Mouse (Mus musculus) hindbrain, embryonic 10.5 days (tissue): ENCODE results near the gene Apbb1ip. TPM values are rescaled to one million over a fixed set of nuclear protein-coding genes. Genes with fewer than 3 reads are reported as not detected.

ENCODE experiments used
- DNase-seq: peaks from one replicate; pipeline ENCODE4 v3.0.0-alpha.2; 2017; ENCODE audit warnings: low spot score
- H3K27ac ChIP-seq: fragments of 300-500 bp; sonication (generic); 2 replicates; pipeline ENCODE4 v1.5.1; 2016; ENCODE audit warnings: mild to moderate bottlenecking, moderate library complexity
- H3K27me3 ChIP-seq: fragments of 300-500 bp; sonication (generic); 2 replicates; pipeline ENCODE4 v1.6.1; 2016; ENCODE audit warnings: mild to moderate bottlenecking; ENCODE audit not compliant: poor library complexity, insufficient read depth, severe bottlenecking
- H3K36me3 ChIP-seq: fragments of 300-500 bp; sonication (generic); 2 replicates; pipeline ENCODE4 v1.6.1; 2016; ENCODE audit warnings: mild to moderate bottlenecking, moderate library complexity
- H3K4me1 ChIP-seq: fragments of 300-500 bp; sonication (generic); replicated peaks from 2 replicates; pipeline ENCODE4 v1.6.1; 2016; ENCODE audit warnings: mild to moderate bottlenecking
- H3K4me3 ChIP-seq: fragments of 300-500 bp; sonication (generic); 2 replicates; pipeline ENCODE4 v1.5.1; 2016; ENCODE audit warnings: mild to moderate bottlenecking, moderate library complexity
- H3K9me3 ChIP-seq: fragments of 300-500 bp; sonication (generic); 2 replicates; pipeline ENCODE4 v1.6.1; 2016; ENCODE audit warnings: mild to moderate bottlenecking, moderate library complexity
- WGBS: fragments of 180-500 bp; shearing (Covaris S2); methylation state at CpG from one replicate; pipeline ENCODE4 v1.1.7; 2016; 5-methylcytosine and 5-hydroxymethylcytosine counted together
- polyA plus RNA-seq: library from polyadenylated mRNA; unstranded; fragments of >200 nt; fragmentation: Nextera tagmentation; extraction: Ambion mirVana; gene quantifications from 2 replicates; pipeline ENCODE4 v1.2.1, GENCODE M21; 2016

Gene Apbb1ip
- polyA plus RNA-seq, 1 experiment from 2014 or later, result 1.4 TPM

- Histone ChIP-seq H3K36me3 (no peaks in the 10 kb centered on the region), H3K4me1 (no peaks in the 10 kb centered on the region), H3K27me3 (no peaks in the 10 kb centered on the region), H3K4me3 (no peak overlapping the region), H3K27ac (no peak overlapping the region), H3K9me3 (no peaks in the 10 kb centered on the region)
- 66% methylated on average over 1 of the region's 1 CpGs for WGBS
- DNase-seq, result no peak
These were observed 7.0 kb downstream of the Apbb1ip start for GRCm38 (mm10) chr2:22780884-22781283.

DNA sequence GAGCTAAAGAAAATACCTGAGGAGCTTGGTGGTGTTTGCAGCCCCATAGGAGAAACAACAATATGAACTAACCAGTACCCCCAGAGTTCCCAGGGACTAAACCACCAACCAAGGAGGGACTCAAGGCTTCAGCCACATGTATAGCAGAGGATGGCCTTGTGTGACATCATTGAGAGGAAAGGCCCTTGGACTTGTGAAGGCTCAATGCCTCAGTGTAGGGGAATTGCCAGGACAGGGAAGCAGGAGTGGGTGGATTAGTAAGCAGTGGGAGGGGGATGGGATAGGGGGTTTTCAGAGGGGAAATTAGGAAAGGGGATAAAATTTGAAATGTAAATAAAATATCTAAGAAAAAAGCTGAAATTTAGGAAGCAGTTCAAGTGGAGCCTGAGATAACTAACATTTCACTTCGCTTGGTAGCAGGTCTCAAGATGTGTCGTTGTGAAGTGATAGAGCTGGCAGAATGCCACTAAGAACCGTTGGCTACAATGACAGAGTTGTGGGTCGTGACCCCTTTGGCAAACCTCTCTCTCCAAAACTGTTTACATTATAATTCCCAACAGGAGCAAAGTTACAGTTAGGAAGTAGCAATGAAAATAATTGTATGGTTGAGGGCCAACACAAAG lies 7.6 kb downstream of the Apbb1ip start:
- no peak overlapping the region for H3K4me3 ChIP-seq
- no peaks in the 10 kb centered on the region for H3K9me3 ChIP-seq
- 81% methylated on average over 4 of the region's 4 CpGs for WGBS
- H3K4me1 ChIP-seq, result no peaks in the 10 kb centered on the region
- H3K36me3 ChIP-seq, result no peaks in the 10 kb centered on the region
- no peaks in the 10 kb centered on the region for H3K27me3 ChIP-seq
- DNase-seq, result no peak
- H3K27ac ChIP-seq, result no peak overlapping the region

GRCm38 (mm10) chr2:22782057-22782456 lies 8.2 kb downstream of the Apbb1ip start:
- Histone ChIP-seq H3K4me1 (no peaks in the 10 kb centered on the region), H3K4me3 (no peak overlapping the region), H3K36me3 (no peaks in the 10 kb centered on the region), H3K27ac (no peak overlapping the region), H3K27me3 (no peaks in the 10 kb centered on the region), H3K9me3 (no peaks in the 10 kb centered on the region)
- no peak for DNase-seq
- 88% methylated on average over 3 of the region's 3 CpGs for WGBS

DNA sequence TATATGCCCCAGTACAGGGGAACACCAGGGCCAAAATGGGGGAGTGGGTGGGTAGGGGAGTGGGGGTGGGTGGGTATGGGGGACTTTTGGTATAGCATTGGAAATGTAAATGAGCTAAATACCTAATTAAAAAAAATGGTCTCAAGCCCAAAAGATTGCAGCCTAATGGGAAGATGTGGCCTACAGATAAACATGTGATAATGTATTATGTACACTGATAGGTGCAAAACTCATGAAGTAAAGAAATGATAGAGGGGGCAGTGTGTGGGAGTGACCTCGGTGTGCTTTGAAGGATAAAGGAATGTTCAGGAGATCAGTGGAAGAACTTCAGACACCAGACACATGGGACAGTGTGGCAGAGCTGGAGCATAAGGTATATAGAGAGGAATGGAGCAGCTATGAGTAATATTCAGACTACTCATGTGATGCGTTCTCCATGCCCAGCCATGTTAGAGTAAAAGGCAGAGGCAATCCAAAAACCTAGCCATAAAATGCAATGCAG lies 9.3 kb downstream of the Apbb1ip start:
- 85% methylated on average over 2 of the region's 2 CpGs for WGBS
- no peaks in the 10 kb centered on the region for H3K27me3 ChIP-seq
- no peaks in the 10 kb centered on the region for H3K36me3 ChIP-seq
- no peak overlapping the region for H3K4me3 ChIP-seq
- H3K4me1 ChIP-seq, result no peaks in the 10 kb centered on the region
- DNase-seq, result no peak
- no peak overlapping the region for H3K27ac ChIP-seq
- no peaks in the 10 kb centered on the region for H3K9me3 ChIP-seq

- no peaks in the 10 kb centered on the region for H3K4me1 ChIP-seq
- no peaks in the 10 kb centered on the region for H3K27me3 ChIP-seq
- H3K36me3 ChIP-seq, result no peaks in the 10 kb centered on the region
- H3K27ac ChIP-seq, result no peak overlapping the region
- H3K4me3 ChIP-seq, result no peak overlapping the region
- no peak for DNase-seq
- WGBS, result 86% methylated on average over 3 of the region's 3 CpGs
- no peaks in the 10 kb centered on the region for H3K9me3 ChIP-seq
These were observed 10.3 kb downstream of the Apbb1ip start for GRCm38 (mm10) chr2:22784186-22784585.

GRCm38 (mm10) chr2:22784771-22785170 lies 10.9 kb downstream of the Apbb1ip start:
- Histone ChIP-seq H3K27ac (no peak overlapping the region), H3K9me3 (no peaks in the 10 kb centered on the region), H3K36me3 (no peaks in the 10 kb centered on the region), H3K4me3 (no peak overlapping the region), H3K4me1 (no peaks in the 10 kb centered on the region), H3K27me3 (no peaks in the 10 kb centered on the region)
- 64% methylated on average over 1 of the region's 1 CpGs for WGBS
- no peak for DNase-seq

DNA sequence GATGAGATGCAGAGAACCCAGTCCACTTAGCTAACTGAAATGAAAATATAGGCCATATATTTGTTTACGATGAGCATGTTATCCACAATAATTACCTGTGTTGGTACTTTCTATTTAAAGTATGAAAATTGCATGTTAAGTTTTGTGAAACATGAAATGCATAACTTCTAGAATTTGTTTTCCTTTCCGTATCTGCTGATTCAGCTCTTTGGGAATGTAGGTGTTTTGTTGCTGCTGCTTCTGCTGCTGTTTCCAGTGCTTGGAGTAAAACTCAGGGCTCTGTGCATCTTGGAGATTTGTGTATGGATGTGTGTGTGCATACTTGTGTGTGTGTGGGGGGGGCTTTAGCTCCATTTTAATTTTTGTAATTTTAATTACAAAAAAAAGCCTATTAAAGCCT lies 14.8 kb downstream of the Apbb1ip start:
- no peaks in the 10 kb centered on the region for H3K27me3 ChIP-seq
- WGBS, result 88% methylated on average over 2 of the region's 2 CpGs
- no peaks in the 10 kb centered on the region for H3K36me3 ChIP-seq
- no peaks in the 10 kb centered on the region for H3K4me1 ChIP-seq
- no peak overlapping the region for H3K27ac ChIP-seq
- no peaks in the 10 kb centered on the region for H3K9me3 ChIP-seq
- H3K4me3 ChIP-seq, result no peak overlapping the region
- DNase-seq, result no peak

DNA sequence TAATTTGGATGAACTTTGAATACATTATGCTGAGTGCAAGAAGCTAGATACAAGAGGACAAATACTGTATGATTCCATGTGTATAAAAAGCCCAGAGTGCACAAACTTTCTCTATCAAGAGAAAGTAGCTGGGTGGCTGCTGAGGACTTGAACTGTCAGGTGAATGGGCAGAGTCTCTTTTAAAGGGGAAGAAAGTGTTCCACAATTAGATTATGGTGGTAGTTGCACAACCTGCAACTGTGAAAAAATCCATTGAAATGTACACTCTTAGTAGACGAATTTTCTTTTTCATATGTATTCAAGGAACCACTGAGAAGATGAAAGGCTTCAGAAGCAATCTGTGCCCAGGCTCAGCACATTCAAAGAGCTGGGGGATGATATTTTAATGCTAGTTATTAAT lies 15.7 kb downstream of the Apbb1ip start:
- Histone ChIP-seq H3K36me3 (no peaks in the 10 kb centered on the region), H3K9me3 (no peaks in the 10 kb centered on the region), H3K4me1 (no peaks in the 10 kb centered on the region), H3K4me3 (no peak overlapping the region), H3K27me3 (no peaks in the 10 kb centered on the region), H3K27ac (no peak overlapping the region)
- 59% methylated on average over 1 of the region's 1 CpGs for WGBS
- no peak for DNase-seq

DNA sequence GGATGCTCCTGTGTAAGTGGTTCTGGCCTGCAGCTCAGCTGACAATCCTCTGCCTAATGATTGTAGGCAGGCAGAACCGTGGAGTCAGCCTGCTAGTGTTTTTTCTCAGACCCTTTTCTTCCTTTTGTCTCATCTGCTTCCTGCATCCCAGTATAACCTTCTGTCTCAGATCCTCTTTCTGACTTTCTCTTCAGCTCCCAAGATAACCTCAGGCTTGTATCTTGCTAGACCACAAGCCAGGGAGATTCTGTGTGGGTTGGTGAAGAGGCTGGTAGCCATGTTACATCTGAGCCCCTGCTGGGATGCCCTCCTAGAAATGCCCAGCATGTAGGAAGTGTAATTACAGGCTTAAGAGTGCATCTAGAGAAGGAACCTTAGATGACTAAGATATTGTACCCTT lies 16.5 kb downstream of the Apbb1ip start:
- H3K36me3 ChIP-seq, result no peaks in the 10 kb centered on the region
- H3K9me3 ChIP-seq, result peaks cover 5% of the 10 kb centered on the region; the same call in 1 of the 2 replicates
- no peak overlapping the region for H3K27ac ChIP-seq
- 54% methylated on average over 1 of the region's 1 CpGs for WGBS
- DNase-seq, result no peak
- no peak overlapping the region for H3K4me3 ChIP-seq
- no peaks in the 10 kb centered on the region for H3K4me1 ChIP-seq
- H3K27me3 ChIP-seq, result no peaks in the 10 kb centered on the region

DNA sequence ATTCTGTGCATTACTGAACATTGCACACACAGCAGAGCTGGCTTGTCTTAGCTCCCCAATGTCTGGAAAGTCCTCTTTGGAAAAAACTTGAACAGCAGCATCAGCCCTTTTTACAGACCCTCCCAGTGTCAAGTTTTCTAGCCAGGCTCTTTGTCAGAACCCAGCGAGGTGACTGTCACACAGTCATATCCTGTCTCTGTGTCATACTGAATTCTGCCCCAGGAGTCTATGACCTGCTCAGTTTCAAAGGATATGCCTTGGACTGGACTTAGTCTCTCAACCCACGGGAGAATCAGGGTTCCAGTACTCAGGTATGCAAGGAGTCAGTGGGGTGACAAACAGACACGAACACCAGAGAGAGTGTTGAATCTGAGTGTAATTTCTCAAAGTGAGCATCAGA lies 21.2 kb downstream of the Apbb1ip start:
- H3K36me3 ChIP-seq, result no peaks in the 10 kb centered on the region
- H3K27ac ChIP-seq, result no peak overlapping the region
- WGBS, result 79% methylated on average over 3 of the region's 3 CpGs
- peaks cover 14% of the 10 kb centered on the region; the same call in 1 of the 2 replicates for H3K9me3 ChIP-seq
- no peaks in the 10 kb centered on the region for H3K27me3 ChIP-seq
- no peak overlapping the region for H3K4me3 ChIP-seq
- no peaks in the 10 kb centered on the region for H3K4me1 ChIP-seq
- DNase-seq, result no peak

DNA sequence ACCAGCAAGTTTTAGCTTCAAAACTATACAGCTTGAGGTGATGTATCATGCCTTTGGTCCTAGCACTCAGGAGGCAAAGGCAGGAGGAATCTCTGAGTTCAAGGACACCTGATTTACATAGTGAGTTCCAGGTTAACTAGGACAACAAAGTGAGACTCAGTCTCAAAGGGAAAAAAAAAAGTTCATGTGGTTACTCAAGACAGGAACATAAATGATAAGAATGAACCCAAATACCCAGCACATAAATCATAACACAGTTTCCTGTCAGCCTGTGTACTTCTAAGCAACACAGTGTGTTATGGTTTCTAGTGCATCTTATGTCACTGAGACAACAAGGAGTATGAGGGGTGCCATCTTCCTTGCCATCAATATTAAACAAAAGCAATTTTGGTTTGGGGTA lies 22.6 kb downstream of the Apbb1ip start:
- no peaks in the 10 kb centered on the region for H3K4me1 ChIP-seq
- H3K36me3 ChIP-seq, result no peaks in the 10 kb centered on the region
- H3K9me3 ChIP-seq, result peaks cover 14% of the 10 kb centered on the region; the same call in 1 of the 2 replicates
- H3K27ac ChIP-seq, result no peak overlapping the region
- H3K27me3 ChIP-seq, result no peaks in the 10 kb centered on the region
- no peak for DNase-seq
- no peak overlapping the region for H3K4me3 ChIP-seq

GRCm38 (mm10) chr2:22799430-22800041 lies 25.6 kb downstream of the Apbb1ip start:
- DNase-seq, result no peak
- Histone ChIP-seq H3K4me1 (no peaks in the 10 kb centered on the region), H3K4me3 (no peak overlapping the region), H3K9me3 (peaks cover 14% of the 10 kb centered on the region; the same call in 1 of the 2 replicates), H3K27me3 (no peaks in the 10 kb centered on the region), H3K27ac (no peak overlapping the region), H3K36me3 (no peaks in the 10 kb centered on the region)
- 90% methylated on average over 2 of the region's 2 CpGs for WGBS

- Histone ChIP-seq H3K4me1 (no peaks in the 10 kb centered on the region), H3K4me3 (no peak overlapping the region), H3K27ac (no peak overlapping the region), H3K36me3 (no peaks in the 10 kb centered on the region), H3K9me3 (no peaks in the 10 kb centered on the region), H3K27me3 (no peaks in the 10 kb centered on the region)
- WGBS, result 87% methylated on average over 2 of the region's 2 CpGs
- DNase-seq, result no peak
These were observed 31.7 kb downstream of the Apbb1ip start for GRCm38 (mm10) chr2:22805589-22805988.
